Mouse (Mus musculus) lung, embryonic 16.5 days (tissue): ENCODE data around the gene Hhat. TPM values are rescaled to one million over a fixed set of nuclear protein-coding genes. Genes with fewer than 3 reads are reported as not detected.

Source experiments
- ATAC-seq: fragments of 200-750 bp; cut with Nextera tagmentation; 2 replicates; pipeline ENCODE4 v1.8.0; 2017; ENCODE audit warnings: low read depth, mild to moderate bottlenecking, moderate library complexity
- H3K27ac ChIP-seq: fragments of 300-500 bp; sonication (generic); 2 replicates; pipeline ENCODE4 v1.5.1; 2014; ENCODE audit warnings: mild to moderate bottlenecking, control low read depth, low read length
- H3K27me3 ChIP-seq: fragments of 300-500 bp; sonication (generic); 2 replicates; pipeline ENCODE4 v1.6.1; 2014; ENCODE audit warnings: low read depth, low read length, mixed read lengths; ENCODE audit not compliant: control insufficient read depth, insufficient read depth
- H3K36me3 ChIP-seq: fragments of 300-500 bp; sonication (generic); 2 replicates; pipeline ENCODE4 v1.6.1; 2014; ENCODE audit warnings: low read length; ENCODE audit not compliant: control insufficient read depth, insufficient read depth
- H3K4me1 ChIP-seq: fragments of 300-500 bp; sonication (generic); replicated peaks from 2 replicates; pipeline ENCODE4 v1.6.1; 2014; ENCODE audit warnings: low read length, mixed read lengths; ENCODE audit not compliant: control insufficient read depth, insufficient read depth
- H3K4me2 ChIP-seq: fragments of 300-500 bp; sonication (generic); 2 replicates; pipeline ENCODE4 v1.6.1; 2014; ENCODE audit warnings: low read depth, low read length, control low read depth
- H3K4me3 ChIP-seq: fragments of 300-500 bp; sonication (generic); 2 replicates; pipeline ENCODE4 v1.5.1; 2014; ENCODE audit warnings: mild to moderate bottlenecking, low read length, control low read depth
- H3K9ac ChIP-seq: fragments of 300-500 bp; sonication (generic); 2 replicates; pipeline ENCODE4 v1.6.1; 2014; ENCODE audit warnings: low read length, control low read depth
- H3K9me3 ChIP-seq: fragments of 300-500 bp; sonication (generic); 2 replicates; pipeline ENCODE4 v1.6.1; 2016; ENCODE audit warnings: low read length; ENCODE audit not compliant: control insufficient read depth
- WGBS: fragments of 180-500 bp; shearing (Covaris S2); extraction: QIAGEN DNeasy Blood & Tissue Kit; methylation state at CpG from one replicate; pipeline ENCODE4 v1.1.7; 2014; 5-methylcytosine and 5-hydroxymethylcytosine counted together
- polyA plus RNA-seq: library from polyadenylated mRNA; unstranded; fragments of >200 nt; fragmentation: Nextera tagmentation; extraction: Ambion mirVana; gene quantifications from 2 replicates; pipeline ENCODE4 v1.2.1, GENCODE M21; 2015

Hhat gene
- polyA plus RNA-seq, 1 experiment from 2014 or later, result 9.3 TPM

GRCm38 (mm10) chr1:192799165-192799991 is 28.4 kb upstream of the Hhat start:
- 38% methylated on average over 10 of the region's 10 CpGs for WGBS
- H3K9ac ChIP-seq, result no peak overlapping the region
- no peaks in the 10 kb centered on the region for H3K27me3 ChIP-seq
- peak; percentile 51 for ATAC-seq
- H3K36me3 ChIP-seq, result no peaks in the 10 kb centered on the region
- H3K27ac ChIP-seq, result peak overlapping the region; percentile 80
- no peak overlapping the region for H3K4me3 ChIP-seq
- 0 out of 2 replicates have a peak, but pooled peaks cover 2% of the 10 kb centered on the region for H3K9me3 ChIP-seq
- no peak overlapping the region for H3K4me2 ChIP-seq
- H3K4me1 ChIP-seq, result peaks cover 29% of the 10 kb centered on the region

GRCm38 (mm10) chr1:192798212-192799164 is 27.5 kb upstream of the Hhat start:
- ATAC-seq, result peak; percentile 82
- H3K27me3 ChIP-seq, result no peaks in the 10 kb centered on the region
- H3K4me1 ChIP-seq, result peaks cover 29% of the 10 kb centered on the region
- peak overlapping the region; percentile 80 for H3K27ac ChIP-seq
- no peak overlapping the region for H3K9ac ChIP-seq
- WGBS, result 34% methylated on average over 16 of the region's 16 CpGs
- no peak overlapping the region for H3K4me3 ChIP-seq
- 0 out of 2 replicates have a peak, but pooled peaks cover 2% of the 10 kb centered on the region for H3K9me3 ChIP-seq
- H3K36me3 ChIP-seq, result no peaks in the 10 kb centered on the region
- no peak overlapping the region for H3K4me2 ChIP-seq

GRCm38 (mm10) chr1:192797011-192797274 is 25.9 kb upstream of the Hhat start:
- no peak overlapping the region for H3K4me2 ChIP-seq
- no peak for ATAC-seq

GRCm38 (mm10) chr1:192796201-192797010 is 25.4 kb upstream of the Hhat start:
- 8% methylated on average over 14 of the region's 21 CpGs for WGBS
- no peak overlapping the region for H3K27ac ChIP-seq
- no peak overlapping the region for H3K4me3 ChIP-seq
- no peak overlapping the region for H3K9ac ChIP-seq
- H3K4me1 ChIP-seq, result peaks cover 37% of the 10 kb centered on the region
- no peaks in the 10 kb centered on the region for H3K36me3 ChIP-seq
- H3K4me2 ChIP-seq, result no peak overlapping the region
- H3K9me3 ChIP-seq, result 0 out of 2 replicates have a peak, but pooled peaks cover 2% of the 10 kb centered on the region
- H3K27me3 ChIP-seq, result no peaks in the 10 kb centered on the region
- ATAC-seq, result peak; percentile 9; the same call in 1 of the 2 replicates

More at GRCm38 (mm10) chr1:192797011-192797274, 25.9 kb upstream of the Hhat start:
- H3K4me1 ChIP-seq, result peaks cover 32% of the 10 kb centered on the region
- no peak overlapping the region for H3K4me3 ChIP-seq
- no peaks in the 10 kb centered on the region for H3K27me3 ChIP-seq
- WGBS, result 61% methylated on average over 3 of the region's 3 CpGs
- no peak overlapping the region for H3K9ac ChIP-seq
- no peak overlapping the region for H3K27ac ChIP-seq
- H3K36me3 ChIP-seq, result no peaks in the 10 kb centered on the region
- 0 out of 2 replicates have a peak, but pooled peaks cover 2% of the 10 kb centered on the region for H3K9me3 ChIP-seq

GRCm38 (mm10) chr1:192794957-192795745 is 24.1 kb upstream of the Hhat start:
- Histone ChIP-seq H3K9me3 (0 out of 2 replicates have a peak, but pooled peaks cover 2% of the 10 kb centered on the region), H3K9ac (no peak overlapping the region), H3K4me1 (peaks cover 39% of the 10 kb centered on the region), H3K4me2 (no peak overlapping the region), H3K27ac (no peak overlapping the region), H3K27me3 (no peaks in the 10 kb centered on the region), H3K4me3 (no peak overlapping the region), H3K36me3 (no peaks in the 10 kb centered on the region)
- ATAC-seq, result no peak
- 72% methylated on average over 7 of the region's 9 CpGs for WGBS

GRCm38 (mm10) chr1:192791897-192792361 is 20.9 kb upstream of the Hhat start:
- no peak overlapping the region for H3K4me2 ChIP-seq
- H3K9me3 ChIP-seq, result 0 out of 2 replicates have a peak, but pooled peaks cover 2% of the 10 kb centered on the region
- H3K27ac ChIP-seq, result peak overlapping the region; percentile 48
- H3K9ac ChIP-seq, result no peak overlapping the region
- peaks cover 29% of the 10 kb centered on the region for H3K4me1 ChIP-seq
- ATAC-seq, result no peak
- H3K27me3 ChIP-seq, result no peaks in the 10 kb centered on the region
- H3K4me3 ChIP-seq, result no peak overlapping the region
- no peaks in the 10 kb centered on the region for H3K36me3 ChIP-seq
- WGBS, result 5% methylated on average over 7 of the region's 7 CpGs

- Histone ChIP-seq H3K36me3 (no peaks in the 10 kb centered on the region), H3K4me3 (no peak overlapping the region), H3K27me3 (no peaks in the 10 kb centered on the region), H3K9me3 (0 out of 2 replicates have a peak, but pooled peaks cover 1% of the 10 kb centered on the region), H3K9ac (no peak overlapping the region), H3K4me2 (no peak overlapping the region), H3K4me1 (peaks cover 36% of the 10 kb centered on the region), H3K27ac (peak overlapping the region; percentile 85)
- ATAC-seq, result no peak
- 73% methylated on average over 4 of the region's 4 CpGs for WGBS
Measured at GRCm38 (mm10) chr1:192790442-192790841, 19.4 kb upstream of the Hhat start.

GRCm38 (mm10) chr1:192789828-192790227 is 18.8 kb upstream of the Hhat start:
- H3K4me3 ChIP-seq, result no peak overlapping the region
- no peak overlapping the region for H3K4me2 ChIP-seq
- H3K36me3 ChIP-seq, result no peaks in the 10 kb centered on the region
- peak overlapping the region; percentile 87 for H3K27ac ChIP-seq
- 48% methylated on average over 11 of the region's 11 CpGs for WGBS
- ATAC-seq, result peak; percentile 83
- H3K9ac ChIP-seq, result no peak overlapping the region
- no peaks in the 10 kb centered on the region for H3K9me3 ChIP-seq
- peaks cover 41% of the 10 kb centered on the region for H3K4me1 ChIP-seq
- H3K27me3 ChIP-seq, result no peaks in the 10 kb centered on the region
